Mouse (Mus musculus) stomach, postnatal 0 days (tissue): ENCODE results near the gene Gm17581.

Experiments used
- CTCF ChIP-seq: IDR thresholded peaks from 2 replicates; pipeline ENCODE4 v1.5.1; 2016; ENCODE audit warnings: antibody characterized with exemption, low read depth, mild to moderate bottlenecking, moderate library complexity
- EP300 ChIP-seq: optimal IDR thresholded peaks from 2 replicates; pipeline ENCODE3; 2016; ENCODE audit warnings: antibody characterized with exemption

GRCm38 (mm10) chr2:155779066-155779465, 43.4 kb upstream of the Gm17581 start:
- TF ChIP-seq CTCF, result no peak
- no peak for TF ChIP-seq EP300
